Mouse (Mus musculus) liver, embryonic 14.5 days (tissue): ENCODE data around the gene Stx8.

Experiments used
- CTCF ChIP-seq: IDR thresholded peaks from 2 replicates; pipeline ENCODE4 v1.5.1; 2016; ENCODE audit warnings: antibody characterized with exemption, low read depth, control low read depth
- EP300 ChIP-seq: IDR thresholded peaks from 2 replicates; pipeline ENCODE4 v1.6.1; 2016; ENCODE audit warnings: antibody characterized with exemption, low read depth

DNA sequence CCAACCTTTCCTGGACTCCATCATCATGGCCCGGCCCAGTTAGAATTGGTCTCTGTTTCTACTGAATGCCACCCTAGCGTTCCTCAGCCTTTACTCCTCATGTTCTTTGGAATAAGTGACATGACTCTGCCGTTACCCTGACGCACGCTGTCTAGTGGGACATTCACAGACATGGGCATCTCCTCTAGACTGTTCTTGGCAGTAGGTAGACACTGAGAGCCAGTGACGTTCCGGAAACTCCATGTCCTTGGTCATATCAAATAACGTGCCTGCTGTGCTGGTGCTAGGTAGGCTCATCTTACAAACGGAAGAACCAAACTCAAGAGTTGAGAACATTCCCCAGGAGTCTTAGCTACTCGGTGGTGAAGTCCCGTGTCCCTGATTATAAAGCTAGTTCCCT lies 231.5 kb downstream of the Stx8 start:
- TF ChIP-seq CTCF, result no peak
- TF ChIP-seq EP300, result no peak
